Mouse (Mus musculus) olfactory bulb, adult 2 months (tissue): ENCODE results near the gene Ighmbp2.
A peak's percentile ranks its signal among the peaks of the same experiment; 100 is the strongest.

Source experiments
- CTCF ChIP-seq: fragments of 200-500 bp; IDR thresholded peaks from 2 replicates; pipeline ENCODE4 v1.5.1; 2012; ENCODE audit warnings: low read depth, mild to moderate bottlenecking, low read length, moderate library complexity; ENCODE audit not compliant: insufficient read depth
- POLR2A ChIP-seq: fragments of 200-500 bp; IDR thresholded peaks from 2 replicates; pipeline ENCODE4 v1.6.1; 2012; ENCODE audit warnings: mild to moderate bottlenecking, low read depth, low read length, moderate library complexity; ENCODE audit not compliant: insufficient read depth

GRCm38 (mm10) chr19:3322261-3322969, 39.6 kb upstream of the Ighmbp2 start, which contains the start of gene Cpt1a:
- TF ChIP-seq CTCF (0 out of 2 replicates have a peak, but pooled peaks have one; percentile 16), POLR2A (no peak)
